Mouse (Mus musculus): ENCODE results near the gene Man1a. TPM values are rescaled to one million over a fixed set of nuclear protein-coding genes. Genes with fewer than 3 reads are reported as not detected.

Gene Man1a
- total and polyA plus RNA-seq, 2 experiments: 45.4 to 161 TPM

DNA sequence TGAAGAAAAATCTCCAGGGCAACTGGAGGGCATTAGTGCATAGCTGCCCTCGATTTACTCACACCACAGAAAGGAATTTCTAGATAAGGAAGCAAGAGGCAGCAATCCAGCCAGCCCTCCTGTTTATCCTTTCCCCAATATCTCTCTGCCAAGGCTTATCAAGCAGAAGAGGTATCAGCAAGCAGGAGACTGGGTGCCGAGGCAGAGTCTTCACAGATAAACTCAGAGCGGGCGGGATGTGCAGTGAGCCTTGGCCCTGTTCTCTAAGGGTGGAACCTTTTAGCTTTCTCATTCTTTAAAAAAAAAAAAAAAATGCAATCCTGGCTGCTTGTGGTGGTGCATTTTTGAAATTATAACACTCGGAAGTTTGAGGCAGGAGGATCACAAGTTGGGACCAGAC lies 38.2 kb downstream of the Man1a start:
- no peak for TF ChIP-seq POLR2A (IDR thresholded peaks at IDR 0.05; ENCODE audit: extremely low read depth, insufficient read depth, low read length)
- no peak for TF ChIP-seq CTCF (IDR thresholded peaks at IDR 0.05; ENCODE audit: low read depth, low read length)
- peaks cover 11% of the 10 kb centered on the region for H3K4me1 ChIP-seq (ENCODE audit: control insufficient read depth, insufficient read depth, low read length)
- 50% methylated on average over 5 of the region's 5 CpGs for WGBS
- H3K9ac ChIP-seq (ENCODE audit: low read depth, low read length): no peak overlapping the region
- DNase-seq (ENCODE audit: extremely low read depth, low read depth, low spot score): no peak
- 0 out of 2 replicates have a peak overlapping the region, but pooled peaks have one; percentile 4 for H3K27ac ChIP-seq (replicated peaks; ENCODE audit: insufficient read depth, low read depth, low read length)
- no peaks in the 10 kb centered on the region for H3K27me3 ChIP-seq (ENCODE audit: control insufficient read depth, insufficient read depth, low read length)
- no peak overlapping the region for H3K4me3 ChIP-seq (ENCODE audit: insufficient read depth, low read depth, low read length)
- H3K36me3 ChIP-seq (ENCODE audit: control insufficient read depth, insufficient read depth, low read length): peaks cover 3% of the 10 kb centered on the region; the same call in 1 of the 2 replicates
- peaks cover 19% of the 10 kb centered on the region; the same call in 1 of the 2 replicates for H3K79me2 ChIP-seq (ENCODE audit: control insufficient read depth, insufficient read depth, low read length)

DNA sequence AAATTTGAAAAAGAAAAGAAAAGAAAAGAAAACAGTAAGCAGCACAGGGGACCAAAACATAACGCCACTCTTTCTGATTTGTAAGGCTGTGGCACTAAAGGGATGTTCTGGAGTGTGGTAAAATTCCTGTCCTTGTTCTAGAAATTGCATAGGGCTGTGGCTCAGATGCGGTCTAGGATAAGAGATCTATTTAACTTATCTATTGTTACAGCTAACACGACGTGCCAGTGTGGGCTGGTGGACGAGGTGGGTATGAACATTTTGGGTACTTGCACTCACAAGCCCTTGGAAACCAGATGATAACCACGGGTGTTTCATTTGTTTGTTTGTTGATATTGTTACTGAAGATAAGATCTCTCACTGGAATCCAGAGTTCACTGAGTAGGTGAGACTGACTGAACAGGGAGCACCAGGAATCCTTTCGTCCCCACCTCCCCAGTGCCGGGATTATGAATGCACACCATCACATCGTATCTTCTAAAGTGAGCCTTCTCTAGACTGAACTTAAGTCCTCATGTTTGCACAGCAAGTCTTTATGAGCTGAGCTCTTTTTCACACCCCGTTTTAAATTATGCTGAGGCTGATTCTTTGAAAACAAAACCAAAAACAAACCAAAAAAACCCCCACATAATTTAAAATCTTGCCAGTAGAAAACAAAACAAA lies 38.9 kb downstream of the Man1a start:
- H3K9ac ChIP-seq (ENCODE audit: low read depth, low read length): no peak overlapping the region
- WGBS: 64% methylated on average over 10 of the region's 10 CpGs
- no peak overlapping the region for H3K27ac ChIP-seq (replicated peaks; ENCODE audit: insufficient read depth, low read depth, low read length)
- H3K27me3 ChIP-seq (ENCODE audit: control insufficient read depth, insufficient read depth, low read length): no peaks in the 10 kb centered on the region
- H3K4me1 ChIP-seq (ENCODE audit: control insufficient read depth, insufficient read depth, low read length): peaks cover 13% of the 10 kb centered on the region
- H3K79me2 ChIP-seq (ENCODE audit: control insufficient read depth, insufficient read depth, low read length): peaks cover 19% of the 10 kb centered on the region; the same call in 1 of the 2 replicates
- TF ChIP-seq CTCF (IDR thresholded peaks at IDR 0.05; ENCODE audit: low read depth, low read length) (no peak), POLR2A (IDR thresholded peaks at IDR 0.05; ENCODE audit: extremely low read depth, insufficient read depth, low read length) (no peak)
- no peak for DNase-seq (ENCODE audit: extremely low read depth, low read depth, low spot score)
- H3K4me3 ChIP-seq (ENCODE audit: insufficient read depth, low read depth, low read length): no peak overlapping the region
- H3K36me3 ChIP-seq (ENCODE audit: control insufficient read depth, insufficient read depth, low read length): peaks cover 3% of the 10 kb centered on the region; the same call in 1 of the 2 replicates

- Histone ChIP-seq H3K79me2 (ENCODE audit: control insufficient read depth, insufficient read depth, low read length) (peaks cover 13% of the 10 kb centered on the region; the same call in 1 of the 2 replicates), H3K27me3 (ENCODE audit: control insufficient read depth, insufficient read depth, low read length) (no peaks in the 10 kb centered on the region), H3K36me3 (ENCODE audit: control insufficient read depth, insufficient read depth, low read length) (peaks cover 4% of the 10 kb centered on the region), H3K27ac (replicated peaks; ENCODE audit: insufficient read depth, low read depth, low read length) (no peak overlapping the region), H3K9ac (ENCODE audit: low read depth, low read length) (no peak overlapping the region), H3K4me3 (ENCODE audit: insufficient read depth, low read depth, low read length) (no peak overlapping the region), H3K4me1 (ENCODE audit: control insufficient read depth, insufficient read depth, low read length) (peaks cover 7% of the 10 kb centered on the region; the same call in 1 of the 2 replicates)
- WGBS: 93% methylated on average over 1 of the region's 1 CpGs
- TF ChIP-seq POLR2A (IDR thresholded peaks at IDR 0.05; ENCODE audit: extremely low read depth, insufficient read depth, low read length) (no peak), CTCF (IDR thresholded peaks at IDR 0.05; ENCODE audit: low read depth, low read length) (no peak)
- DNase-seq (ENCODE audit: extremely low read depth, low read depth, low spot score): no peak
These were observed 40.8 kb downstream of the Man1a start for GRCm38 (mm10) chr10:54035586-54035985.

DNA sequence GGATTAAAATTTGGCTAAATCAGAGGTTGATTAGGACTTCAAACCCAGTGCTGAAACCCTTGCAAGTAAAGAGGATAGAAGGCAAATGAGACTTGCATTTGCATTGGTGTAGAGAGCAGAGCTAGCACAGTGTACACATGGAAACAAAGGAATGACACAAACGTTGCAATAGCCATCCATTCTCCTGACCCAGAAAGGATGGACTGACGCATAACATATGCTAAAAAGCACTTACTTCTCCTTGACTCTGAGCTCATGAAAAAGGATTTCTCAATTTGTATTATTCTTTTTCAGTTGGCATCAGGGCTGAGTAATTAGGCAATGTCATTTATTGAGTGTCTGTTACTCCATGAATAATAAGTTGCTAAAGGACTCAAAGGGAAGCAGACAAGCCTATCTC lies 41.6 kb downstream of the Man1a start:
- Histone ChIP-seq H3K4me3 (ENCODE audit: insufficient read depth, low read depth, low read length) (no peak overlapping the region), H3K4me1 (ENCODE audit: control insufficient read depth, insufficient read depth, low read length) (peaks cover 7% of the 10 kb centered on the region; the same call in 1 of the 2 replicates), H3K27me3 (ENCODE audit: control insufficient read depth, insufficient read depth, low read length) (no peaks in the 10 kb centered on the region), H3K36me3 (ENCODE audit: control insufficient read depth, insufficient read depth, low read length) (peaks cover 11% of the 10 kb centered on the region), H3K79me2 (ENCODE audit: control insufficient read depth, insufficient read depth, low read length) (peaks cover 13% of the 10 kb centered on the region; the same call in 1 of the 2 replicates), H3K9ac (ENCODE audit: low read depth, low read length) (no peak overlapping the region), H3K27ac (replicated peaks; ENCODE audit: insufficient read depth, low read depth, low read length) (no peak overlapping the region)
- 69% methylated on average over 2 of the region's 2 CpGs for WGBS
- TF ChIP-seq POLR2A (IDR thresholded peaks at IDR 0.05; ENCODE audit: extremely low read depth, insufficient read depth, low read length) (no peak), CTCF (IDR thresholded peaks at IDR 0.05; ENCODE audit: low read depth, low read length) (no peak)
- no peak for DNase-seq (ENCODE audit: extremely low read depth, low read depth, low spot score)

GRCm38 (mm10) chr10:54032316-54033092 lies 43.9 kb downstream of the Man1a start:
- DNase-seq (ENCODE audit: extremely low read depth, low read depth, low spot score): peak; percentile 70
- 55% methylated on average over 9 of the region's 9 CpGs for WGBS
- peaks cover 13% of the 10 kb centered on the region; the same call in 1 of the 2 replicates for H3K79me2 ChIP-seq (ENCODE audit: control insufficient read depth, insufficient read depth, low read length)
- H3K4me3 ChIP-seq (ENCODE audit: insufficient read depth, low read depth, low read length): no peak overlapping the region
- no peak for TF ChIP-seq POLR2A (IDR thresholded peaks at IDR 0.05; ENCODE audit: extremely low read depth, insufficient read depth, low read length)
- no peak for TF ChIP-seq CTCF (IDR thresholded peaks at IDR 0.05; ENCODE audit: low read depth, low read length)
- H3K9ac ChIP-seq (ENCODE audit: low read depth, low read length): no peak overlapping the region
- peaks cover 5% of the 10 kb centered on the region; the same call in 1 of the 2 replicates for H3K4me1 ChIP-seq (ENCODE audit: control insufficient read depth, insufficient read depth, low read length)
- peaks cover 22% of the 10 kb centered on the region for H3K36me3 ChIP-seq (ENCODE audit: control insufficient read depth, insufficient read depth, low read length)
- H3K27me3 ChIP-seq (ENCODE audit: control insufficient read depth, insufficient read depth, low read length): no peaks in the 10 kb centered on the region
- no peak overlapping the region for H3K27ac ChIP-seq (replicated peaks; ENCODE audit: insufficient read depth, low read depth, low read length)
